Mouse (Mus musculus) E14TG2a.4 (cell line): ENCODE measurements around the gene Ap1ar.
"Not testable (repeated sequence)": the region's sequence is repeated elsewhere in the genome, so short reads cannot be mapped to it uniquely, and the experiment has no call there.

Experiments used
- H3K27me3 ChIP-seq: 2 replicates; pipeline ENCODE4 v1.6.1; 2014; ENCODE audit warnings: low read length, control low read depth; ENCODE audit not compliant: insufficient read depth
- H3K36me3 ChIP-seq: 2 replicates; pipeline ENCODE4 v1.6.1; 2014; ENCODE audit warnings: low read length, control low read depth; ENCODE audit not compliant: insufficient read depth
- H3K4me1 ChIP-seq: replicated peaks from 2 replicates; pipeline ENCODE4 v1.6.1; 2014; ENCODE audit warnings: low read depth, low read length, control low read depth
- H3K4me3 ChIP-seq: replicated peaks from 2 replicates; pipeline ENCODE4 v1.5.1; 2014; ENCODE audit warnings: mild to moderate bottlenecking, low read length
- H3K9me3 ChIP-seq: 2 replicates; pipeline ENCODE4 v1.6.1; 2014; ENCODE audit warnings: low read length, control low read depth
- CTCF ChIP-seq: conservative IDR thresholded peaks from 2 replicates; pipeline ENCODE4 v1.5.1; 2014; ENCODE audit warnings: low read length
- NANOG ChIP-seq: IDR thresholded peaks from 2 replicates; pipeline ENCODE4 v1.6.1; 2014; ENCODE audit warnings: borderline replicate concordance, low read length, mixed read lengths
- POU5F1 ChIP-seq: IDR thresholded peaks from 2 replicates; pipeline ENCODE4 v1.6.1; 2014; ENCODE audit warnings: low read length, borderline replicate concordance

Gene Ap1ar

DNA sequence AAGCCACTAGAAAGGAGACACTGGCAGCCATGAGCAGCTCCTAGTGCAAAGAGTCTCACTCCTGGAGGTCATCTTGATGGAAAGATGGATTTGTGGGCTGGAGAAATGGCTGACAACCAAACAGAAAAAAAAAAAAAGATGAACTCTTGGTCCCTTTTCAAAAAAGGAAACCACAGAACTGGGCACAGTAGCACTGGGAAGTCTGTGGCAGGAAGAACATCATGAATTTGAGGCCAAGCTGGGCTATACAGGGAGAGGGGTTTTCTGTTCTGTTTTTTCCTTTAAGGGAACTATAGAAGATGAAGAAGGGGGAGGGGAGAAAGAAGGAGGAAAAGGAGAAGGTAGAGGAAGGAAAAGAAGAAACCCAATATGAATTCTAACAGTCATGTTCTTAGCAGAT lies 50.3 kb downstream of the Ap1ar start:
- 0 out of 2 replicates have a peak, but pooled peaks cover 2% of the 10 kb centered on the region for H3K9me3 ChIP-seq
- no peaks in the 10 kb centered on the region for H3K36me3 ChIP-seq
- no peaks in the 10 kb centered on the region; the same call in 1 of the 2 replicates for H3K4me1 ChIP-seq
- TF ChIP-seq NANOG, result no peak
- TF ChIP-seq POU5F1, result no peak
- no peak for TF ChIP-seq CTCF
- peaks cover 51% of the 10 kb centered on the region for H3K27me3 ChIP-seq
- no peak overlapping the region for H3K4me3 ChIP-seq

- not testable (repeated sequence) for H3K4me3 ChIP-seq, H3K36me3 ChIP-seq, H3K4me1 ChIP-seq, H3K9me3 ChIP-seq
- H3K27me3 ChIP-seq, result peaks cover 42% of the 10 kb centered on the region
These were observed 53.6 kb downstream of the Ap1ar start for GRCm38 (mm10) chr3:127783680-127784079.

- 0 out of 2 replicates have a peak, but pooled peaks cover 2% of the 10 kb centered on the region for H3K9me3 ChIP-seq
- H3K4me1 ChIP-seq, result peaks cover 5% of the 10 kb centered on the region
- no peak overlapping the region for H3K4me3 ChIP-seq
- TF ChIP-seq CTCF (no peak), NANOG (no peak), POU5F1 (no peak)
- no peaks in the 10 kb centered on the region for H3K36me3 ChIP-seq
- peaks cover 34% of the 10 kb centered on the region for H3K27me3 ChIP-seq
These were observed 54.4 kb downstream of the Ap1ar start for GRCm38 (mm10) chr3:127782921-127783320.

GRCm38 (mm10) chr3:127780921-127781320 lies 56.4 kb downstream of the Ap1ar start:
- peaks cover 5% of the 10 kb centered on the region for H3K4me1 ChIP-seq
- peaks cover 21% of the 10 kb centered on the region for H3K27me3 ChIP-seq
- no peak for TF ChIP-seq CTCF
- no peak for TF ChIP-seq POU5F1
- no peak for TF ChIP-seq NANOG
- 0 out of 2 replicates have a peak, but pooled peaks cover 2% of the 10 kb centered on the region for H3K9me3 ChIP-seq
- no peak overlapping the region for H3K4me3 ChIP-seq
- H3K36me3 ChIP-seq, result no peaks in the 10 kb centered on the region

- Histone ChIP-seq H3K27me3 (peaks cover 21% of the 10 kb centered on the region), H3K4me1 (peaks cover 5% of the 10 kb centered on the region)
- TF ChIP-seq CTCF (peak; percentile 43), POU5F1 (no peak)
These were observed 57.2 kb downstream of the Ap1ar start, which contains the start of gene Alpk1 for GRCm38 (mm10) chr3:127780021-127780644. TSS of gene Alpk1 (minus strand) at chr3:127780527.

GRCm38 (mm10) chr3:127769146-127769545 lies 68.2 kb downstream of the Ap1ar start:
- Histone ChIP-seq H3K4me1 (no peaks in the 10 kb centered on the region), H3K27me3 (peaks cover 5% of the 10 kb centered on the region; the same call in 1 of the 2 replicates), H3K4me3 (no peak overlapping the region), H3K36me3 (no peaks in the 10 kb centered on the region), H3K9me3 (no peaks in the 10 kb centered on the region)
- no peak for TF ChIP-seq CTCF
- TF ChIP-seq POU5F1, result no peak
- no peak for TF ChIP-seq NANOG

More at GRCm38 (mm10) chr3:127780021-127780644, 57.2 kb downstream of the Ap1ar start, which contains the start of gene Alpk1:
- Histone ChIP-seq H3K9me3 (no peaks in the 10 kb centered on the region), H3K36me3 (no peaks in the 10 kb centered on the region), H3K4me3 (peak within 1 kb of the TSS; percentile 63)

GRCm38 (mm10) chr3:127765971-127766370 lies 71.4 kb downstream of the Ap1ar start:
- TF ChIP-seq CTCF, result no peak
- TF ChIP-seq POU5F1, result no peak
- no peak for TF ChIP-seq NANOG
- H3K36me3 ChIP-seq, result no peaks in the 10 kb centered on the region
- no peaks in the 10 kb centered on the region for H3K4me1 ChIP-seq
- H3K4me3 ChIP-seq, result no peak overlapping the region
- H3K9me3 ChIP-seq, result no peaks in the 10 kb centered on the region
- H3K27me3 ChIP-seq, result peaks cover 5% of the 10 kb centered on the region; the same call in 1 of the 2 replicates

DNA sequence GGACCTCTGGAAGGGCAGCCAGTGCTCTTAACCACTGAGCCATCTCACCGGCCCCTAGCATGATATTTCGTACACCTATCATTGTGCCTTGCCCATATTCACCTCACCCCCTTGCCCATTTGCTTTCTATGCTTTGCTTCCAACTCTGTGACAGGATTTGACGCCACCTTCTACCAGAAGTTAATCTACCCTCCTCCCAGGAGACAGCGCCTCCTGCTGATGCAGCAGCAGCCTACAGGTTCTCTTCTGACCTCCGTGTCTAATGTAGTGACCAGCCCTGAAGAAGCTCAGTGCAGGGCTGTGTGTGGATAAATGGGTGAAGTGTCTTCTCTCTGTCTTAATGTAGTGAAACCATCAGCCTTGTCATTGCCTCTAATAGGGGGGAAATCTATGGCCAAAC lies 72.8 kb downstream of the Ap1ar start:
- TF ChIP-seq NANOG (no peak), CTCF (peak; percentile 41)
- Histone ChIP-seq H3K27me3 (no peaks in the 10 kb centered on the region), H3K4me1 (no peaks in the 10 kb centered on the region), H3K4me3 (no peak overlapping the region), H3K36me3 (no peaks in the 10 kb centered on the region), H3K9me3 (no peaks in the 10 kb centered on the region)

DNA sequence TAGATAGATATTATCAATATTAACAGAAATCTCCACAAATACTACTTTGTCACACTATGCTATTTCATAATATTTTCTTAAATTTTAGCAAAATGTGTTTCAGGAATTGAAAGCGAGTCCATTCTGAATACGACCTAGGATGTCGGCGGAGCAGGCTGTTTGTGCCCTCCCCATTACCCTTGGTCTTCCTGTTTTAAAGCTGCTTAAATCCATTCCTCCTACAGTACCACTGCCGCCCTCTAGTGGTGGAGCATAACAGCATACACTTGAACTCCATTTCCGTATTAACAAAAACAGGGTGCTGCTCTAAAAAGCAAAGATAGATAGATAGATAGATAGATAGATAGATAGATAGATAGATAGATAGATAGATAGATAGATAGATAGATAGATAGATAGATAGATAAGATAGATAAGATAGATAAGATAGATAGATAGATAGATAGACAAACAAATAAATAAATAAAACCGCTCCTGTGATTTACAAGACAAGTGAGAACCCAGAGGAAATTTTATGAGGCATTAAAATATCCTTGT lies 74.2 kb downstream of the Ap1ar start:
- H3K4me3 ChIP-seq, result no peak overlapping the region
- H3K4me1 ChIP-seq, result no peaks in the 10 kb centered on the region
- peaks cover 3% of the 10 kb centered on the region; the same call in 1 of the 2 replicates for H3K27me3 ChIP-seq
- H3K36me3 ChIP-seq, result no peaks in the 10 kb centered on the region
- H3K9me3 ChIP-seq, result no peaks in the 10 kb centered on the region
- no peak for TF ChIP-seq NANOG
- no peak for TF ChIP-seq POU5F1
- TF ChIP-seq CTCF, result peak; percentile 55
